Mouse (Mus musculus): ENCODE results near the gene Igfn1.

GRCm38 (mm10) chr1:135964561-135964960 lies 41.6 kb downstream of the Igfn1 start:
- TF ChIP-seq POLR2A (IDR thresholded peaks at IDR 0.05; ENCODE audit: low read depth, low read length) (no peak), CTCF (conservative IDR thresholded peaks at IDR 0.05; ENCODE audit: insufficient read depth, insufficient read length, low read depth, low read length) (no peak)

Data from kidney, adult 2 months (tissue).